Comparison of ENCODE assay signal across 9 mouse cellular contexts in genomic region chr3:79576468-79576816, GRCm38 (mm10). TPM values are rescaled to one million over a fixed set of nuclear protein-coding genes. Genes with fewer than 3 reads are reported as not detected.
DNase-seq lines count a peak whose midpoint lies in the region; ATAC-seq and TF ChIP-seq lines count a peak whose summit lies in the region.
"Had no signal": no experiment of that assay in that cellular context is flagged by ENCODE, and none has a peak within 500 bp of the region (broad histone marks: within the 10 kb centered on the region; RNA-seq: fewer than 3 reads in every experiment).

No protein-coding gene starts in this region.

- H3K9me3 ChIP-seq in embryonic facial prominence, embryonic 11.5 days (replicated peaks; ENCODE audit: control insufficient read depth, low read length) = no peaks in the 10 kb centered on the region
- H3K9me3 ChIP-seq in embryonic facial prominence, embryonic 10.5 days = no peaks in the 10 kb centered on the region
- H3K9me3 ChIP-seq in kidney, embryonic 15.5 days (replicated peaks) = no peaks in the 10 kb centered on the region
- H3K9me3 ChIP-seq in ES-Bruce4 (replicated peaks; ENCODE audit: control insufficient read depth, insufficient read depth, low read length, poor library complexity, severe bottlenecking) = no peaks in the 10 kb centered on the region
- H3K9me3 ChIP-seq in intestine, embryonic 16.5 days (ENCODE audit: control insufficient read depth, low read length) = no peaks in the 10 kb centered on the region

- 15% methylated on average over 3 of the region's 3 CpGs for WGBS in embryonic facial prominence, embryonic 11.5 days
- WGBS in embryonic facial prominence, embryonic 10.5 days = 20% methylated on average over 3 of the region's 3 CpGs
- 4% methylated on average over 3 of the region's 3 CpGs for WGBS in kidney, embryonic 15.5 days
- 19% methylated on average over 3 of the region's 3 CpGs for WGBS in kidney, adult 2 months
- WGBS in intestine, embryonic 16.5 days = 9% methylated on average over 3 of the region's 3 CpGs

- TF ChIP-seq CTCF in kidney, adult 2 months (conservative IDR thresholded peaks at IDR 0.05; ENCODE audit: insufficient read depth, insufficient read length, low read depth, low read length) = no peak
- no peak for TF ChIP-seq CTCF in ES-Bruce4 (IDR thresholded peaks at IDR 0.05; ENCODE audit: low read depth, low read length)
- TF ChIP-seq CTCF in layer of hippocampus, adult 2 months (conservative IDR thresholded peaks at IDR 0.05) = no peak

- no peaks in the 10 kb centered on the region for H3K4me1 ChIP-seq in embryonic facial prominence, embryonic 11.5 days (ENCODE audit: control insufficient read depth, insufficient read depth, low read length)
- peaks cover 15% of the 10 kb centered on the region for H3K4me1 ChIP-seq in embryonic facial prominence, embryonic 10.5 days
- peaks cover 13% of the 10 kb centered on the region for H3K4me1 ChIP-seq in kidney, embryonic 15.5 days
- peaks cover 5% of the 10 kb centered on the region; the same call in 1 of the 2 replicates for H3K4me1 ChIP-seq in kidney, adult 2 months (ENCODE audit: control insufficient read depth, insufficient read depth, low read length)
- no peaks in the 10 kb centered on the region for H3K4me1 ChIP-seq in ES-Bruce4 (ENCODE audit: control insufficient read depth, insufficient read depth, low read length)
- H3K4me1 ChIP-seq in intestine, embryonic 16.5 days (ENCODE audit: control insufficient read depth, insufficient read depth, low read length) = no peaks in the 10 kb centered on the region

- no peak overlapping the region for H3K27ac ChIP-seq in embryonic facial prominence, embryonic 11.5 days (replicated peaks; ENCODE audit: low read depth, low read length)
- no peak overlapping the region for H3K27ac ChIP-seq in embryonic facial prominence, embryonic 10.5 days (replicated peaks)
- no peak overlapping the region for H3K27ac ChIP-seq in kidney, embryonic 15.5 days
- H3K27ac ChIP-seq in kidney, adult 2 months (ENCODE audit: insufficient read depth, low read depth, low read length) = no peak overlapping the region
- no peak overlapping the region for H3K27ac ChIP-seq in ES-Bruce4 (ENCODE audit: insufficient read depth, low read length)
- no peak overlapping the region for H3K27ac ChIP-seq in intestine, embryonic 16.5 days (ENCODE audit: low read length)
- no peak overlapping the region for H3K27ac ChIP-seq in layer of hippocampus, adult 2 months

- no peak overlapping the region for H3K4me2 ChIP-seq in embryonic facial prominence, embryonic 11.5 days (ENCODE audit: low read depth, low read length)
- peak overlapping the region; percentile 45 for H3K4me2 ChIP-seq in kidney, embryonic 15.5 days
- H3K4me2 ChIP-seq in intestine, embryonic 16.5 days (ENCODE audit: low read depth, low read length) = no peak overlapping the region

- 0 out of 2 replicates have a peak, but pooled peaks have one; percentile 39 for ATAC-seq in embryonic facial prominence, embryonic 11.5 days (replicated peaks; ENCODE audit: insufficient number of reproducible peaks, low FRiP score, low TSS enrichment, low read depth)
- ATAC-seq in kidney, embryonic 15.5 days (replicated peaks; ENCODE audit: low FRiP score) = peak; percentile 60
- ATAC-seq in intestine, embryonic 16.5 days = peak; percentile 30

- TF ChIP-seq EP300 in ES-Bruce4 (IDR thresholded peaks at IDR 0.05; ENCODE audit: insufficient read depth, low read depth, low read length) = no peak

- no peak for DNase-seq in embryonic facial prominence, embryonic 11.5 days (ENCODE audit: low spot score)
- no peak for DNase-seq in embryonic facial prominence, embryonic 10.5 days (ENCODE audit: low spot score)
- no peak for DNase-seq in kidney, adult 2 months
- DNase-seq in adrenal gland, postnatal 36 days = no peak
- DNase-seq in layer of hippocampus, adult 2 months (ENCODE audit: low spot score in 2 of 2) = no peak

- no peak overlapping the region for H3K4me3 ChIP-seq in embryonic facial prominence, embryonic 11.5 days (ENCODE audit: low read depth, low read length)
- no peak overlapping the region for H3K4me3 ChIP-seq in embryonic facial prominence, embryonic 10.5 days
- H3K4me3 ChIP-seq in kidney, embryonic 15.5 days (replicated peaks) = no peak overlapping the region
- H3K4me3 ChIP-seq in kidney, adult 2 months (ENCODE audit: insufficient read depth, low read depth, low read length) = no peak overlapping the region
- no peak overlapping the region for H3K4me3 ChIP-seq in ES-Bruce4 (ENCODE audit: low read depth, low read length)
- H3K4me3 ChIP-seq in intestine, embryonic 16.5 days (ENCODE audit: low read length) = no peak overlapping the region
- H3K4me3 ChIP-seq in layer of hippocampus, adult 2 months = no peak overlapping the region

- no peak for TF ChIP-seq POLR2A in kidney, adult 2 months (IDR thresholded peaks at IDR 0.05; ENCODE audit: low read depth, low read length)
- TF ChIP-seq POLR2A in ES-Bruce4 (IDR thresholded peaks at IDR 0.05; ENCODE audit: insufficient read depth, low read length) = no peak

- H3K36me3 ChIP-seq in embryonic facial prominence, embryonic 11.5 days (replicated peaks; ENCODE audit: control insufficient read depth, insufficient read depth, low read depth, low read length) = no peaks in the 10 kb centered on the region
- H3K36me3 ChIP-seq in embryonic facial prominence, embryonic 10.5 days (replicated peaks) = no peaks in the 10 kb centered on the region
- H3K36me3 ChIP-seq in kidney, embryonic 15.5 days = no peaks in the 10 kb centered on the region
- H3K36me3 ChIP-seq in kidney, adult 2 months (ENCODE audit: control insufficient read depth, insufficient read depth, low read length) = no peaks in the 10 kb centered on the region
- H3K36me3 ChIP-seq in ES-Bruce4 (ENCODE audit: control insufficient read depth, insufficient read depth, low read length, poor library complexity, severe bottlenecking) = no peaks in the 10 kb centered on the region
- H3K36me3 ChIP-seq in intestine, embryonic 16.5 days (ENCODE audit: control insufficient read depth, insufficient read depth, low read length) = no peaks in the 10 kb centered on the region

- no peaks in the 10 kb centered on the region for H3K27me3 ChIP-seq in embryonic facial prominence, embryonic 11.5 days (ENCODE audit: control insufficient read depth, insufficient read depth, low read length)
- no peaks in the 10 kb centered on the region for H3K27me3 ChIP-seq in embryonic facial prominence, embryonic 10.5 days (replicated peaks; ENCODE audit: low read depth, poor library complexity, severe bottlenecking)
- no peaks in the 10 kb centered on the region for H3K27me3 ChIP-seq in kidney, embryonic 15.5 days
- no peaks in the 10 kb centered on the region for H3K27me3 ChIP-seq in kidney, adult 2 months (replicated peaks; ENCODE audit: control insufficient read depth, insufficient read depth, low read length)
- no peaks in the 10 kb centered on the region for H3K27me3 ChIP-seq in ES-Bruce4 (ENCODE audit: control insufficient read depth, insufficient read depth, low read length, poor library complexity, severe bottlenecking)
- no peaks in the 10 kb centered on the region for H3K27me3 ChIP-seq in intestine, embryonic 16.5 days (replicated peaks; ENCODE audit: control insufficient read depth, insufficient read depth, low read length)

- H3K9ac ChIP-seq in embryonic facial prominence, embryonic 11.5 days (replicated peaks; ENCODE audit: low read length) = no peak overlapping the region
- H3K9ac ChIP-seq in kidney, embryonic 15.5 days = no peak overlapping the region
- peak overlapping the region; percentile 19; the same call in 1 of the 2 replicates for H3K9ac ChIP-seq in ES-Bruce4 (ENCODE audit: low read depth, poor library complexity, severe bottlenecking)
- no peak overlapping the region for H3K9ac ChIP-seq in intestine, embryonic 16.5 days (ENCODE audit: low read depth, low read length)
- H3K9ac ChIP-seq: liver, embryonic 14.5 days had no signal

RNA-seq across cellular contexts. Expression of gene Fnip2, which starts 8.8 kb away (rescaled TPM):
- 3.9 and 4.5 TPM in 2 replicates for polyA plus RNA-seq in embryonic facial prominence, embryonic 11.5 days (2014; fragmentation: Nextera tagmentation; extraction: Ambion mirVana)
- polyA plus RNA-seq in embryonic facial prominence, embryonic 10.5 days (2016; fragmentation: Nextera tagmentation; extraction: Ambion mirVana) = 5.1 and 5.4 TPM in 2 replicates
- 3.8 and 4.8 TPM in 2 replicates for polyA plus RNA-seq in kidney, embryonic 15.5 days (2015; fragmentation: Nextera tagmentation; extraction: Ambion mirVana)
- polyA plus RNA-seq in kidney, adult 2 months (2012; rRNA removed) = 18.9 and 20.0 TPM in 2 replicates
- polyA plus RNA-seq in ES-Bruce4 (2011; ENCODE audit: insufficient read depth, insufficient read length, low read depth, missing spikeins) = 35.5 and 36.7 TPM in 2 replicates
- polyA plus RNA-seq in intestine, embryonic 16.5 days (2015; fragmentation: Nextera tagmentation; extraction: Ambion mirVana) = 2.4 and 2.8 TPM in 2 replicates
- 1 to 10 TPM; 8.2 to 8.6 TPM for total RNA-seq in adrenal gland, postnatal 36 days (2021)
- 10 to 100 TPM; 22.2 to 26.9 TPM for total RNA-seq in layer of hippocampus, adult 2 months (2021)

RNA-seq across cellular contexts. Expression of gene Ppid, which starts 14.7 kb away (rescaled TPM):
- 246 and 268 TPM in 2 replicates for polyA plus RNA-seq in embryonic facial prominence, embryonic 11.5 days (2014; fragmentation: Nextera tagmentation; extraction: Ambion mirVana)
- polyA plus RNA-seq in embryonic facial prominence, embryonic 10.5 days (2016; fragmentation: Nextera tagmentation; extraction: Ambion mirVana) = 228 and 238 TPM in 2 replicates
- 168 and 181 TPM in 2 replicates for polyA plus RNA-seq in kidney, embryonic 15.5 days (2015; fragmentation: Nextera tagmentation; extraction: Ambion mirVana)
- 6.4 and 9.6 TPM in 2 replicates for polyA plus RNA-seq in kidney, adult 2 months (2012; rRNA removed)
- polyA plus RNA-seq in ES-Bruce4 (2011; ENCODE audit: insufficient read depth, insufficient read length, low read depth, missing spikeins) = 288 and 297 TPM in 2 replicates
- polyA plus RNA-seq in intestine, embryonic 16.5 days (2015; fragmentation: Nextera tagmentation; extraction: Ambion mirVana) = 130 and 142 TPM in 2 replicates
- total RNA-seq in adrenal gland, postnatal 36 days (2021) = 10 to 100 TPM; 48.7 to 71.2 TPM
- 10 to 100 TPM; 77.8 to 85.7 TPM for total RNA-seq in layer of hippocampus, adult 2 months (2021)

RNA-seq across cellular contexts. Expression of gene 4930579G24Rik, which starts 52.4 kb away (rescaled TPM):
- polyA plus RNA-seq in embryonic facial prominence, embryonic 11.5 days (2014; fragmentation: Nextera tagmentation; extraction: Ambion mirVana) = 39.2 and 43.5 TPM in 2 replicates
- 33.0 and 34.4 TPM in 2 replicates for polyA plus RNA-seq in embryonic facial prominence, embryonic 10.5 days (2016; fragmentation: Nextera tagmentation; extraction: Ambion mirVana)
- polyA plus RNA-seq in kidney, embryonic 15.5 days (2015; fragmentation: Nextera tagmentation; extraction: Ambion mirVana) = 30.7 and 33.0 TPM in 2 replicates
- polyA plus RNA-seq in kidney, adult 2 months (2012; rRNA removed) = 1.1 and 1.2 TPM in 2 replicates
- polyA plus RNA-seq in ES-Bruce4 (2011; ENCODE audit: insufficient read depth, insufficient read length, low read depth, missing spikeins) = 13.9 and 15.8 TPM in 2 replicates
- polyA plus RNA-seq in intestine, embryonic 16.5 days (2015; fragmentation: Nextera tagmentation; extraction: Ambion mirVana) = 18.1 and 19.9 TPM in 2 replicates
- 1 to 10 TPM; 2.1 to 4.0 TPM for total RNA-seq in adrenal gland, postnatal 36 days (2021)
- total RNA-seq in layer of hippocampus, adult 2 months (2021) = 1 to 10 TPM; 1.3 to 1.6 TPM

RNA-seq across cellular contexts. Expression of gene Etfdh, which starts 52.9 kb away (rescaled TPM):
- polyA plus RNA-seq in embryonic facial prominence, embryonic 11.5 days (2014; fragmentation: Nextera tagmentation; extraction: Ambion mirVana) = 54.2 and 56.5 TPM in 2 replicates
- 45.3 and 48.4 TPM in 2 replicates for polyA plus RNA-seq in embryonic facial prominence, embryonic 10.5 days (2016; fragmentation: Nextera tagmentation; extraction: Ambion mirVana)
- polyA plus RNA-seq in kidney, embryonic 15.5 days (2015; fragmentation: Nextera tagmentation; extraction: Ambion mirVana) = 64.9 and 67.4 TPM in 2 replicates
- 277 and 354 TPM in 2 replicates for polyA plus RNA-seq in kidney, adult 2 months (2012; rRNA removed)
- 28.7 and 30.2 TPM in 2 replicates for polyA plus RNA-seq in ES-Bruce4 (2011; ENCODE audit: insufficient read depth, insufficient read length, low read depth, missing spikeins)
- 113 and 120 TPM in 2 replicates for polyA plus RNA-seq in intestine, embryonic 16.5 days (2015; fragmentation: Nextera tagmentation; extraction: Ambion mirVana)
- total RNA-seq in adrenal gland, postnatal 36 days (2021) = 100 to 1,000 TPM; 175 to 219 TPM
- 10 to 100 TPM; 28.6 to 28.8 TPM for total RNA-seq in layer of hippocampus, adult 2 months (2021)

Comparison
In these comparisons a context has a peak if more than half of its experiments do, and no peak if none do; other contexts are left out.
1. RNA of gene Ppid, which starts 14.7 kb away (polyA plus RNA-seq): 288 to 297 TPM in ES-Bruce4, 246 to 268 TPM in embryonic facial prominence, embryonic 11.5 days, 228 to 238 TPM in embryonic facial prominence, embryonic 10.5 days, 168 to 181 TPM in kidney, embryonic 15.5 days and 130 to 142 TPM in intestine, embryonic 16.5 days; 6.4 to 9.6 TPM in kidney, adult 2 months; every median in the first group is over 10 times any median in the second.
2. Peak in every context shown above with its lines, with median percentiles within 50 percentile points of each other: ATAC-seq.